Mouse (Mus musculus) heart, adult 2 months (tissue): ENCODE measurements around the gene Nhsl1.
A peak's percentile ranks its signal among the peaks of the same experiment; 100 is the strongest.

Experiments used
- CTCF ChIP-seq: fragments of 200-600 bp; IDR thresholded peaks from 2 replicates; pipeline ENCODE4 v1.8.1; 2022; ENCODE audit warnings: antibody characterized with exemption, mild to moderate bottlenecking, moderate library complexity
- POLR2A ChIP-seq: fragments of 200-500 bp; IDR thresholded peaks from 2 replicates; pipeline ENCODE4 v1.6.1; 2011; ENCODE audit warnings: mild to moderate bottlenecking, low read depth, low read length, control low read depth; ENCODE audit not compliant: insufficient read depth

DNA sequence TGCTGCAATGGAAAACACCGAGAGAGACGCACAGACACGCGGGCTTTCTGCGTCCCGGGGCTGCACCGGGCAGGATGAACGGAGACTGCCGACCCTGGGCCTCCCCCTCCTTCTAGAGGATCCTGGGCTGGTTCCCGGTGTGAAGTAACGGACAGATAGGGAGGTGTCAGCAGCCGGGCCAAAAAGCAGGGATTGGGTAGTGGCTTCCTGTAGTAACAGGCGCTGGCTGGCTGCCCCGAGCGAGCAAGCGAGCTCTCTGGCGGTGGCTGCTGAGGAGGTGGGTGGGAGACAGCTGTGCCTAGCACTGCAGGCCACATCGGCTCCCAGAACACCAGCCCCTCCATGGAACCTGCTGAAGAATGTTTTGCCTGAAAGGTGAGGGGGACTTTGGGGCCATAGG lies 112.2 kb downstream of the Nhsl1 start:
- TF ChIP-seq POLR2A (peak; percentile 62; the same call in 1 of the 2 replicates), CTCF (peak; percentile 39)
